Mouse (Mus musculus) CH12.LX (cell line): Measurements from ENCODE around the gene Cep170b. TPM values are rescaled to one million over a fixed set of nuclear protein-coding genes. Genes with fewer than 3 reads are reported as not detected.

Source experiments
- DNase-seq: peaks from one replicate; pipeline ENCODE4 v3.0.0-alpha.2; 2013; ENCODE audit errors: extremely low read depth
- H3K27ac ChIP-seq: 2 replicates; pipeline ENCODE4 v1.5.1; 2012; ENCODE audit warnings: low read depth, mild to moderate bottlenecking, control low read depth, moderate library complexity; ENCODE audit not compliant: insufficient read depth
- H3K27me3 ChIP-seq: replicated peaks from 2 replicates; pipeline ENCODE3; 2012; ENCODE audit warnings: inconsistent platforms
- H3K36me3 ChIP-seq, 2 experiments: replicated peaks in 1 of 2; 2 replicates each; pipeline versions ENCODE3 to v1.6.1; 2012; ENCODE audit warnings: inconsistent platforms in 1 of 2, low read length in 1 of 2, mild to moderate bottlenecking in 1 of 2, mixed read lengths in 1 of 2, moderate library complexity in 1 of 2; ENCODE audit not compliant: control insufficient read depth in 1 of 2, insufficient read depth in 1 of 2
- H3K4me1 ChIP-seq, 2 experiments: 2 replicates each; pipeline ENCODE4 v1.6.1; 2012; ENCODE audit warnings: inconsistent platforms in 1 of 2, moderate library complexity in 1 of 2; ENCODE audit not compliant: insufficient read depth in 2 of 2, control insufficient read depth in 1 of 2
- H3K4me2 ChIP-seq: 2 replicates; pipeline ENCODE4 v1.6.1; 2012; ENCODE audit warnings: low read depth, mild to moderate bottlenecking, control low read depth; ENCODE audit not compliant: poor library complexity, insufficient read depth, severe bottlenecking
- H3K4me3 ChIP-seq, 3 experiments: fragments of 150-350 bp in 1 of 3; sonication (generic) in 1 of 3; replicated peaks in 1 of 3; 2 replicates each; pipeline versions ENCODE3 to v1.5.1; 2011 to 2012; ENCODE audit warnings: low read depth in 2 of 3, low read length in 2 of 3, mild to moderate bottlenecking in 2 of 3, moderate library complexity in 2 of 3, control low read depth in 1 of 3, improper control_type of control experiment in 1 of 3, inconsistent platforms in 1 of 3, mixed read lengths in 1 of 3; ENCODE audit not compliant: poor library complexity in 1 of 3
- H3K79me2 ChIP-seq: replicated peaks from 2 replicates; pipeline ENCODE4 v1.6.1; 2012; ENCODE audit warnings: mild to moderate bottlenecking, moderate library complexity; ENCODE audit not compliant: control insufficient read depth, poor library complexity, insufficient read depth, severe bottlenecking; ENCODE audit errors: extremely low read depth
- H3K9ac ChIP-seq: 2 replicates; pipeline ENCODE4 v1.6.1; 2012; ENCODE audit warnings: low read depth, mild to moderate bottlenecking, control low read depth, moderate library complexity; ENCODE audit not compliant: insufficient read depth
- H3K9me3 ChIP-seq: replicated peaks from 2 replicates; pipeline ENCODE3; 2012; ENCODE audit warnings: low read length, inconsistent platforms, mixed read lengths
- BHLHE40 ChIP-seq: IDR thresholded peaks from 2 replicates; pipeline ENCODE4 v1.6.1; 2011; ENCODE audit warnings: mild to moderate bottlenecking, low read depth, low read length, improper control_type of control experiment
- E2F4 ChIP-seq: IDR thresholded peaks from 2 replicates; pipeline ENCODE4 v1.6.1; 2011; ENCODE audit warnings: low read depth, low read length, improper control_type of control experiment; ENCODE audit not compliant: insufficient replicate concordance
- EP300 ChIP-seq: IDR thresholded peaks from 2 replicates; pipeline ENCODE4 v1.6.1; 2011; ENCODE audit warnings: low read length, improper control_type of control experiment
- ETS1 ChIP-seq: conservative IDR thresholded peaks from 2 replicates; pipeline ENCODE4 v1.6.1; 2012; ENCODE audit warnings: low read depth, mild to moderate bottlenecking, inconsistent platforms, low read length, improper control_type of control experiment, moderate library complexity
- HCFC1 ChIP-seq: IDR thresholded peaks from 2 replicates; pipeline ENCODE4 v1.6.1; 2012; ENCODE audit warnings: low read depth, mild to moderate bottlenecking, inconsistent platforms, low read length, improper control_type of control experiment
- JUN ChIP-seq: IDR thresholded peaks from 2 replicates; pipeline ENCODE4 v1.6.1; 2011; ENCODE audit warnings: low read depth, mild to moderate bottlenecking, low read length, improper control_type of control experiment, moderate library complexity; ENCODE audit not compliant: insufficient read depth
- JUND ChIP-seq: conservative IDR thresholded peaks from 2 replicates; pipeline ENCODE4 v1.6.1; 2011; ENCODE audit warnings: low read depth, low read length, improper control_type of control experiment
- KAT2A ChIP-seq: IDR thresholded peaks from 2 replicates; pipeline ENCODE4 v1.6.1; 2012; ENCODE audit warnings: low read length, improper control_type of control experiment, inconsistent platforms; ENCODE audit not compliant: insufficient replicate concordance
- MAFK ChIP-seq: IDR thresholded peaks from 2 replicates; pipeline ENCODE4 v1.6.1; 2011; ENCODE audit warnings: low read length, improper control_type of control experiment; ENCODE audit not compliant: insufficient replicate concordance
- MEF2A ChIP-seq: IDR thresholded peaks from 2 replicates; pipeline ENCODE4 v1.6.1; 2014; ENCODE audit warnings: low read depth, mild to moderate bottlenecking, inconsistent platforms, low read length, improper control_type of control experiment, borderline replicate concordance
- MXI1 ChIP-seq: IDR thresholded peaks from 2 replicates; pipeline ENCODE4 v1.6.1; 2011; ENCODE audit warnings: mild to moderate bottlenecking, low read depth, low read length, improper control_type of control experiment
- NRF1 ChIP-seq: IDR thresholded peaks from 2 replicates; pipeline ENCODE4 v1.6.1; 2014; ENCODE audit warnings: low read depth, mild to moderate bottlenecking, inconsistent platforms, low read length, improper control_type of control experiment, moderate library complexity
- PAX5 ChIP-seq: IDR thresholded peaks from 2 replicates; pipeline ENCODE4 v1.6.1; 2012; ENCODE audit warnings: low read length, inconsistent platforms, mixed read lengths
- RAD21 ChIP-seq: IDR thresholded peaks from 2 replicates; pipeline ENCODE4 v1.6.1; 2011; ENCODE audit warnings: low read depth, mild to moderate bottlenecking, low read length, improper control_type of control experiment, moderate library complexity
- RCOR1 ChIP-seq: conservative IDR thresholded peaks from 2 replicates; pipeline ENCODE4 v1.6.1; 2012; ENCODE audit warnings: low read depth, mild to moderate bottlenecking, inconsistent platforms, low read length, improper control_type of control experiment
- SIN3A ChIP-seq: IDR thresholded peaks from 2 replicates; pipeline ENCODE4 v1.6.1; 2012; ENCODE audit warnings: low read length, improper control_type of control experiment, inconsistent platforms
- SMC3 ChIP-seq: IDR thresholded peaks from 2 replicates; pipeline ENCODE4 v1.6.1; 2011; ENCODE audit warnings: low read depth, low read length, improper control_type of control experiment
- TBP ChIP-seq: conservative IDR thresholded peaks from 2 replicates; pipeline ENCODE4 v1.6.1; 2011; ENCODE audit warnings: low read depth, low read length, improper control_type of control experiment
- TCF12 ChIP-seq: IDR thresholded peaks from 2 replicates; pipeline ENCODE4 v1.6.1; 2014; ENCODE audit warnings: low read depth, mild to moderate bottlenecking, inconsistent platforms, low read length, improper control_type of control experiment
- UBTF ChIP-seq: IDR thresholded peaks from 2 replicates; pipeline ENCODE4 v1.6.1; 2012; ENCODE audit warnings: low read depth, mild to moderate bottlenecking, inconsistent platforms, low read length, improper control_type of control experiment, moderate library complexity
- ZC3H11A ChIP-seq: IDR thresholded peaks from 2 replicates; pipeline ENCODE4 v1.6.1; 2012; ENCODE audit warnings: low read depth, mild to moderate bottlenecking, inconsistent platforms, low read length, improper control_type of control experiment
- ZMIZ1 ChIP-seq: IDR thresholded peaks from 2 replicates; pipeline ENCODE4 v1.6.1; 2012; ENCODE audit warnings: low read depth, mild to moderate bottlenecking, inconsistent platforms, low read length, improper control_type of control experiment
- ZNF384 ChIP-seq: IDR thresholded peaks from 2 replicates; pipeline ENCODE4 v1.6.1; 2012; ENCODE audit warnings: low read depth, low read length, improper control_type of control experiment, inconsistent platforms
- dilution Hi-C: fragments of 300-500 bp; cut with MboI; formaldehyde crosslinking; loops from 2 replicates; pipeline ENCODE4 v1.14.3; 2020; ENCODE audit warnings: low sequenced_read_pairs; ENCODE audit not compliant: extremely low pct_unique_long_range_greater_than_20kb, extremely low pct_ligation_motif_present
- in situ Hi-C: fragments of 300-500 bp; cut with MboI; formaldehyde crosslinking; loops from 3 replicates; pipeline ENCODE4 v1.14.3; 2019; ENCODE audit warnings: low sequenced_read_pairs, low pct_ligation_motif_present, low pct_unique_long_range_greater_than_20kb, mixed read lengths
- polyA plus RNA-seq: library from polyadenylated mRNA; unstranded; fragments of >175 nt; gene quantifications from 2 replicates; pipeline ENCODE4 v1.2.1, GENCODE M21; 2012; ENCODE audit warnings: low read depth; ENCODE audit not compliant: insufficient read length
- total RNA-seq, 2 experiments: library from RNA; depleted of rRNA; stranded (reverse); fragments of 300-350 nt in 1 of 2; fragments of >200 nt in 1 of 2; gene quantifications; 2 replicates each; pipeline ENCODE4 v1.2.3; 2012 to 2014

Cep170b gene
- total and polyA plus RNA-seq, 3 experiments, result 39.1 to 63.1 (median 48.1) TPM

DNA sequence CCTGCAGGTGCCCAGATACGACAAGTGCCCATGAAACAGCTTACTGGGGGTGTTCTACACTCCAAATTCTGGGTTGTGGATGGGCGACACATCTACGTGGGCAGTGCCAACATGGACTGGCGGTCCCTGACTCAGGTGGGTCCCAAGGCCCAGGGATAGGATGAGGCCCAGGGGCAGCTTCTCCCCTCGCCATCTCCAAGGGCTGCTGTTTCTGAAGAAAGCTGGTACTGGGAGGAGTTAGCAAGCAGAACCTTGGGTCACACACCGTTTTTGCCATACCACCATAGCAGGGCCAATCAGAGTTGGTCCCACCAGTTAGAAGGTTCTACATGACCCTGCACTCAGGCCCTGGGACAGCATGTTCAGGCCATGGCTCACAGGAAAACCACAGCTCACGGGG lies 44.7 kb downstream of the Cep170b start:
- no peaks in the 10 kb centered on the region for H3K27me3 ChIP-seq
- no peak for DNase-seq
- H3K27ac ChIP-seq, result no peak overlapping the region
- no peaks in the 10 kb centered on the region for H3K79me2 ChIP-seq
- in situ Hi-C loops, result no loop called here
- H3K4me2 ChIP-seq, result no peak overlapping the region
- dilution Hi-C loops, result no loop called here
- peaks cover 56 to 70% of the 10 kb centered on the region in 2 experiments for H3K36me3 ChIP-seq
- no peak overlapping the region for H3K4me3 ChIP-seq
- H3K9me3 ChIP-seq, result peaks cover 1% of the 10 kb centered on the region
- TF ChIP-seq PAX5 (no peak), RCOR1 (no peak), ETS1 (no peak), EP300 (no peak), E2F4 (no peak), HCFC1 (no peak), KAT2A (no peak), SIN3A (no peak), JUND (no peak), UBTF (no peak), NRF1 (no peak), JUN (no peak), ZC3H11A (no peak), BHLHE40 (no peak), MEF2A (no peak)
- no peak overlapping the region for H3K9ac ChIP-seq
- peaks cover 12 to 29% of the 10 kb centered on the region in 2 experiments for H3K4me1 ChIP-seq

DNA sequence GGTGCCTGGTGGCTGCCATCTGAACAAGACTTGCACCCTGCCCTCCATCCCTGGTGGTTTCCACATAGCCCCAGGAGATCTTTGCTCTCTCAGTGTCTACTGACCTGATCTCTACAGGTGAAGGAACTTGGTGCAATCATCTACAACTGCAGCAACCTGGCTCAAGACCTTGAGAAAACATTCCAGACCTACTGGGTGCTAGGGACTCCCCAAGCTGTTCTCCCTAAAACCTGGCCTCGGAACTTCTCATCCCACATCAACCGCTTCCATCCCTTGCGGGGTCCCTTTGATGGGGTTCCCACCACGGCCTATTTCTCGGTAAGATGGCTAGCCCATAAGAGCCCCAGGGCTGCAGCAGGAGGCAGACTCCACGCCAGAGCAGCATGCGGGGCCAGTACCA lies 46.3 kb downstream of the Cep170b start:
- no peak for DNase-seq
- H3K4me2 ChIP-seq, result no peak overlapping the region
- in situ Hi-C loops (no loop called here), dilution Hi-C loops (no loop called here)
- no peaks in the 10 kb centered on the region for H3K79me2 ChIP-seq
- no peak overlapping the region for H3K27ac ChIP-seq
- H3K9me3 ChIP-seq, result no peaks in the 10 kb centered on the region
- no peaks in the 10 kb centered on the region for H3K27me3 ChIP-seq
- H3K36me3 ChIP-seq, result peaks cover 59 to 85% of the 10 kb centered on the region in 2 experiments
- peaks cover 12 to 19% of the 10 kb centered on the region in 2 experiments for H3K4me1 ChIP-seq
- TF ChIP-seq ZC3H11A (no peak), ZMIZ1 (no peak), SMC3 (no peak), MAFK (no peak), PAX5 (no peak), KAT2A (no peak), HCFC1 (no peak), TCF12 (no peak), JUND (no peak), ZNF384 (no peak), RAD21 (no peak), MXI1 (no peak), TBP (no peak), JUN (no peak)
- no peak overlapping the region for H3K9ac ChIP-seq
- no peak overlapping the region for H3K4me3 ChIP-seq
